Mouse (Mus musculus) 3134 (cell line): ENCODE data around the gene Ntng2.
A peak's percentile ranks its signal among the peaks of the same experiment; 100 is the strongest.

ENCODE experiments used
- DNase-seq: peaks from one replicate; pipeline ENCODE4 v3.0.0-alpha.2; 2011; ENCODE audit warnings: low spot score; ENCODE audit not compliant: insufficient read length; ENCODE audit errors: extremely low read depth

Ntng2 gene

GRCm38 (mm10) chr2:29237623-29238022, 15.2 kb downstream of the Ntng2 start:
- peak; percentile 29 for DNase-seq

- DNase-seq, result no peak
Observed at GRCm38 (mm10) chr2:29235811-29236210, 17.0 kb downstream of the Ntng2 start.

GRCm38 (mm10) chr2:29235026-29235425, 17.8 kb downstream of the Ntng2 start:
- DNase-seq, result no peak

GRCm38 (mm10) chr2:29234002-29234401, 18.8 kb downstream of the Ntng2 start:
- DNase-seq, result no peak

GRCm38 (mm10) chr2:29230191-29230835, 22.5 kb downstream of the Ntng2 start:
- DNase-seq, result no peak

- DNase-seq, result no peak
Observed at GRCm38 (mm10) chr2:29226671-29227070, 26.1 kb downstream of the Ntng2 start.

- DNase-seq, result no peak
Observed at GRCm38 (mm10) chr2:29223591-29224262, 29.1 kb downstream of the Ntng2 start.

GRCm38 (mm10) chr2:29222302-29222701, 30.5 kb downstream of the Ntng2 start:
- peak; percentile 23 for DNase-seq

GRCm38 (mm10) chr2:29218831-29219230, 34.0 kb downstream of the Ntng2 start:
- DNase-seq, result no peak

GRCm38 (mm10) chr2:29217897-29218296, 34.9 kb downstream of the Ntng2 start:
- peak; percentile 81 for DNase-seq

GRCm38 (mm10) chr2:29217042-29217441, 35.8 kb downstream of the Ntng2 start:
- no peak for DNase-seq

GRCm38 (mm10) chr2:29216286-29217012, 36.4 kb downstream of the Ntng2 start:
- no peak for DNase-seq

- no peak for DNase-seq
Observed at GRCm38 (mm10) chr2:29206156-29206555, 46.6 kb downstream of the Ntng2 start.

- peak; percentile 49 for DNase-seq
Observed at GRCm38 (mm10) chr2:29201223-29201955, 51.4 kb downstream of the Ntng2 start.

GRCm38 (mm10) chr2:29199909-29200308, 52.9 kb downstream of the Ntng2 start:
- DNase-seq, result no peak

GRCm38 (mm10) chr2:29198446-29198845, 54.4 kb downstream of the Ntng2 start:
- peak; percentile 64 for DNase-seq

- DNase-seq, result no peak
Observed at GRCm38 (mm10) chr2:29196844-29197243, 56.0 kb downstream of the Ntng2 start.

- DNase-seq, result peak; percentile 55
Observed at GRCm38 (mm10) chr2:29194547-29195463, 58.0 kb downstream of the Ntng2 start.

- DNase-seq, result no peak
Observed at GRCm38 (mm10) chr2:29193819-29194546, 58.8 kb downstream of the Ntng2 start.
